Mouse (Mus musculus) spleen, adult 12 weeks (tissue): ENCODE results near the gene Kmt5a.
"Not testable (repeated sequence)": the region's sequence is repeated elsewhere in the genome, so short reads cannot be mapped to it uniquely, and the experiment has no call there.

Experiments used
- DNase-seq: peaks from one replicate; pipeline ENCODE4 v3.0.0; 2022; ENCODE audit warnings: low spot score

The Kmt5a gene

DNA sequence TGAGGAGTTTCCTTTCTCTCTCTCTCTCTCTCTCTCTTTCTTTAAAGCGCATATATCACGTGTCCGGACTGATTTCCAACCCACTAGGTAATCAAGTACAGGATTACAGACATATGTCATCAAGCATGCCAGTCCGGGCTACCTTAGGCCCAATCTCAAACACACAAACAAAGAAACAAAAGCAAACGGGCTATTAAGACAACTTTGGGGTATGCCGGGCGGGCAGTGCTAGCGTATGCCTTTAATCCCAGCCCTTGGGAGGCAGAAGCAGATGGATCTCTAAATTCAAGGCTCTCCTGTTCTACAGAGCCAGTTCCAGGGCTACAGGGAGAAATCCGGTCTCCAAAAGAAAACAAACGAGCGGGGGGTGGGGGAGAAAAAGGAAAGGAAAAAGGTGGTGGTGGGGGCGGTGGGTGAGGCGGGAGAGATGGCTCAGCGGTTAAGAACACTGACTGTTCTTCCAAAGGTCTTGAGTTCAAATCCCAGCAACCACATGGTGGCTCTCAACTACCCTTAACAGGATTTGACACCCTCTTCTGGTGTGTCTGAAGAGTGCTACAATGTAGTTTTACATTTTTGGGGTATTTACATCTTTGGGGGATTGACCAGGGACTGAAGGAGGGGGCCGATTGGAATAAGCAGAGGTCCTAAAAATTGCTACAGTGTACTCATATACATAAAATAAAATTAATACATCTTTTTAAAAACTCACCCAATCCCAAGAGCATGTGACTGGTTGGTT lies 44.1 kb downstream of the Kmt5a start:
- DNase-seq, result no peak

DNA sequence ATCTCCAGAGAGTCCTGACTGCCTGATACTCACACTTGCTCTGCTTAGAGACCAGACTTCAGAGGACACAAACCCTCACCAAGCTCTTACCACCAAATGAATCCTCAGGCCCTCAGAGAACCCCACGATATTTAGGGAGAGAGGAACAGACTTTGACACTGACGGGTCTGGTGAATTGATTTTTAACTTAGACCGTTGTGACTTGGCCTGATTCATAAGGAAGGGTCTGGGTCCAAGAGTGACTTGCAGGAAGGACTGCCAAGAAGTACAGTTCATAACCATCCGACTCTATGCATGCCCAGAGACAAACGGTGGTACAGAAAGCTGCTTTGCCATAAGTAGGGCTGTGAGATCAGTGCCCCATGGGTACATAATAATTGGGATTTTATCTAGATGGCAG lies 45.9 kb downstream of the Kmt5a start:
- no peak for DNase-seq

DNA sequence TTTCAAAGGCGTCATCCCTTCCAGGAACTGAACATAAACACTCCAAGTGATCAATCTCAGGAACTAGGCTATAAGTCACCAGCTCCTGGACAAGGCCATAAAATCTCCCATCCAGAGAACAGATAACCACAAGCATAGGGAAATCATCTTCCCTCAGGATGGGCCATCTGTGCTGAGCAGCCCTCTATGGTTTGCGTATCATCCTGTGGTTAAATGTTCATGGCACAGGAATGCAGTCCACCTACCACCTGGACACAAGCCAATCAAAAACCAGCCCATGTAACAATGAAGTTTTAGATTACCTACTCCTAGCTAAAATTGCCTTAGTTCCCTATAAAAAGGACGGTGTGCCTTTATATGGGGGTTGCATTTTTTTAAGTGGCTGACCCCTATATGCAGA lies 49.2 kb downstream of the Kmt5a start:
- no peak for DNase-seq

DNA sequence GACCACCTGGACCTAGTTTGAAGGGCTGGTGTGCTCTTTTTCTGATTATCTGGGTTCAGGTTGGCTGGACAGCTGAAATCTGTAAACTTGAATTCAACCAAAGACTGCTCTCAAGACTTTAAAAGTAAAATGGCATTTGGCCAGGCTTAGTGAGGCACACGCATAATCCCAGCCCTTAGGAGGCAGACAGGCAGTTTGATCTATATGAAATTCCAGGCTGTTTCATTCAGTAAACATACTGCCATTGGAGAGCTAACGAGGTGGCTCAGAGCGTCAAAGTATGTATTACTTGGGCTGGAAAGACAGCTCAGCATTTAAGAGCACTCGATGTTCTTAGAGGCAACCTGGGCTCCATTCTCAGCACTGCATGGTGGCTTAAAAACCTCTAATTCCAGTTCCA lies 52.0 kb downstream of the Kmt5a start:
- DNase-seq, result no peak

DNA sequence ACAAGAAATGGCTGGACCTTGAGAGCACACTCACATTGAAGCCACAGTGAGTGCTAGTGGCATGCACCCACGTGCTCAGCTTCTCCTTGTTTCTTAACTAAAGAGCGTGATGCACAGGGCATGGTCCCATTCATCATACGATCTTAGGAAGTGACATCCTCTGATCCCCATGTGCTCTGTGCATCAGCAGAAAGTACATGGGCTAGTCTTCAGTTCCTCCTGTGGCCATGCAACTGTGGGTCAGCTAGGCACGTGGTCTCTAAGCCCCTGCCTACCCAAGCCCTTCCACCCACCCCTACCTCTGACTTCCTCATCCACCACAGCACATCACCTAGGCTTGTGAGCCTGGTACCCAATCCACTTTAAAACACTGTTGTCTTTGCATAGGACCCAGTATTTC lies 52.9 kb downstream of the Kmt5a start:
- DNase-seq, result no peak

DNA sequence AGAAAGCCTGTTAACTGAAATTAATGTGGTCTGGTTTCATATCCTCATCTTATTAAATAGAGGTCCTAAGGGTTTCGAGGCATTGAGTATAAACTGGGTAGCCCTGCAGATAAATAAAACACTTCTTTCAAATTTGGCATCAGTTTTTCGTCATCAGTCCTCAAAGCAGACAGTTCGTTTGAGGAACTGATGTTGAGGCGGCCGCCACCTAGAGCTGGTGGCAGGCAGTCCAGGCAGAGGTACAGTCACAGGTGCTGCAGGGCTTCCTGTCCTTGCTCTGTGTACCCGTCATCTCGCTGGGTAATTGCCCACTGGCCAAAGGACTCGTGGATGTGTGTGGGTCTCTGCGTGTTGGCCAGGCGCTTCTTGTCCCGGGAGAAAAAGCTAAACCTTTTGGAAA lies 53.7 kb downstream of the Kmt5a start:
- no peak for DNase-seq

DNA sequence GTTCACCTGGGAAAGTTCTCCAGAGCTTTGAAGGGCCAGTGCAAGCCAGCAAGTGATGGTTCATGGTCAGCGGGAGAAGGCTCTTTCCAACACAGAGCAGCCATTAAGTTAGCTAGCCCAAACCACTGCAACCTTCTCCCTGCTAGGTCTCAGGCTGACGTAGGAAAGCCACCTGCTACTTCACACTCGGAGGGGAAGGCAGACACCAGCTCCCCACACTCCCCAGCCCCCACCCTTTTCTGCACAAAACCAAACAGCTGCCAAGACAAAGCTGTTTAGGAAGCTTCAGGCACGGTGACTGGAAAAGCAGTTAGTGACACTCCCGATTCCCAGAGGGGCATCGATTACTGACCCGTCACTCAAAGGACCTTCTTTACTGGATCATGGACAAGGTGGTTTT lies 55.8 kb downstream of the Kmt5a start:
- no peak for DNase-seq

DNA sequence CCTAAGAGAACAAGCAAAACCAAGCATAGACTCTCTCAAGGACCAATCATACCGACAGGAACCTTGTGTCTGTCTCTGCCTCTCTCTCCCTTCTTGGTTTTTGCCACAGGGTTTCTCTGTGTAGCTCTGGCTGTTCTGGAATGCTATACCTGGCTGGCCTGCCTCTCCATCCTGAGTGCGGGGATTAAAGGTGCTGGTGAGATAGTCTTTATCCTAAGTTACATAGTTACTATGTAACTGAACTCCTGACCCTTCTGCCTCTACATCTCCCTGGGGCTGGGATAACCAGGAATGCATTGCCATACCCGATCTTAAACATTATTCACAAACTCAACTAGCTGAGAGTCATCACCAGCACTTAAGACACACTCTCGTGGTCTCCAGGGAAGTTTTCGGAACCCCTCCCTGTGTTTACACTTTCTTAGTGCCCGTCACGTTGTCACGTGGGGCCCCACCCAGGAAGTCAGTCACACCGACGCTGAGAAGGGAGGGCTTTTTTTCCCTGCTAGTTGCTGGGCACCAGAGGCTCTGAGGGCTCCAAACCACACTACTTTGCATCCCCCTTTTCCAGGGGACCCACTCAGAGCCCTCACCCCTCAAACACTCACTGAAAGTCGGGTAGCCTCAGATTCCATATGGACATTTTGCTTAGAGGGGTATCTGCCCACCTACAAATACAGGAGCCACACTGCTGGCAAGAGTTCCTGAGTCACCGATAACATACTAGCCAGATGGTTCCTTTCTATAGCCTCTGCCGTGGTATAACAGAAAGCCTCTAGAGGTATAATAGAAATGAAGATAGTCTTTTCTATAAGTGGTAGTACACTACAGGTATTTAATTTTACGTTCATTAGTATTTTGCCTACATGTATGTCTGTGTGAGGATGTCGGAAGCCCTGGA lies 57.1 kb downstream of the Kmt5a start:
- DNase-seq, result peak; percentile 67

DNA sequence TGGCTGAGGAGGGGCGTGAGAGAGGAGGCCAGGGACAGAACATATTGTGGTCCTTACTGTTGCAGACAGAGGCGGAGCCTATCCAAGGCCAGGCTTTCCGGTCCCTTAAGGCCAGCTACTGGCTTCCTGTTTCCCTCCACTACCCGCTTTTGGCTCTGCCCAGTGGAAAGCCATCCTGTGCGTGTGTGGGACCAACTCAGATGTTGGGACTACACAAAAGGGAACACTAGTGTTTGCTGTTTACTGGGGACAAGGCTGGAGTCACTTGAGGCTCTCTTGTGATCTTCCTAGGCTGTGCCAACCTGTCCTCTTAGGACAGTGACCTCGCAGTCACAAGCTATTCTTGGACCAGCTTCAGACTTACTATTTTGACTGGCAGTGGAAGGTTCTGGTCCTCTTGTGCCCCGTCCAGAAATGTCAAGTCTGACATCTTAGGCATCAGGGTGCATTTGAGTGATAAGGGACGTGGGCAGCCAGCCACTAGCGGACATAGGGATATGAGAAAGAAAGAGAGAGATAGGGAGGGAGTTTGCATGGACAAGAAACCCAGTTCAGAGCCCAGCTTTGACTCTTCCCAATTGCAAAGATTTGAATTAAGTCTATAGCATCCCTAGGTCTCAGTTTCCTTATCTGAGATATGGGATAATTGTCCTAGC lies 58.6 kb downstream of the Kmt5a start:
- no peak for DNase-seq

DNA sequence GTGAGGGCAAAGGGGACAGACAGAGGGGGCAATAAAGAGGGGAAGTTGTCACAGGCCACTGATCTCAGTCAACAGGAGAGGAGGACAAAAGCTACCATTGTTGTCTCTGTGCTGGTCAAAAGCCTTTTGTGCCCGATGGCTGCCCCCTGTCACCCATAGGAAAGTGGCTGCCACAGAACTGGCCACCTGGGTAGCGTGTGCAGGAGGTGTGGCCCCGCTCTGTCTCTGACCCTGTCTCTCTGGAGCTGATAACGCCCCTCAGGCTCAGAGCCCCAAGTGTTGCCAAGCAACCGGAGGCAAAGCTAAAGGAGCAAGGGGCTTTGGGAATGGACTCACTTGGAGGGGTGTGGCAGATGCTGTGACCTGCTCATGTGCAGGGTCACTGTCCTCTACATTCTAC lies 59.3 kb downstream of the Kmt5a start:
- DNase-seq, result no peak

DNA sequence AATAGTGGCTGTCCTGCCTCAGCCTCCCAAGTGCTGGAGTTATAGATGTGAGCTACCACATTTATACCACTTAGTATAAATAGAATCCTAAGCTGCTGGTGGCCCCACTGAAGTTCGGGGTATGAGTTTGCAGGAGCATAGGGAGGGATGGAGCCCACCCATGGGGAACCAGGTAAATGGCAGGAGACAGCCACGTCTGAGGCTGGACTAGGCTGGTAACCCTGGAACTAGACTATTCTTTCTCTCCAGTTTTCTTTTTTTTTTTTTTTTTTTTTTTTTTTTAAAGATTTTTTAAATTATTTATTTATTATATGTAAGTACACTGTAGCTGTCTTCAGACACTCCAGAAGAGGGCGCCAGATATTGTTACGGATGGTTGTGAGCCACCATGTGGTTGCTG lies 60.3 kb downstream of the Kmt5a start:
- DNase-seq, result not testable (repeated sequence)

DNA sequence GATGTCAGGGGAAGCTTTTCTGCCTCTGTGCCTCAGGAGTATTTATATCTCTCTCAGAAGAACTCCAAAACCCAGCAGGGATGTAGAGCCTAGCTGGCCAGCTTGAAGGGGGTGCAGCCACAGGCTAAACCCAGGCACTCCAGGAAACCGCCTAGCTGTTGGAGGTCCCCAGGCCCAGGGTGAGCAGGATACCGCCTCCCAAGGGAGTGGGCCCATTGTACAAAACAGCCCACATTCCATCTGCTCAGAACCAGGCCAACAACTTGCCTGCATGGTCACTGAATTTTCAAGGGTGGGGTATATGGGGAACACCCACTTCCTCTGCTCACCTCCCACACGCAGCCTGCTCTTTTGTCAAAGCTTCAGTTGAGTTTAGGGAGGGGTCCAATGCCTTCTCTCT lies 60.8 kb downstream of the Kmt5a start:
- no peak for DNase-seq

DNA sequence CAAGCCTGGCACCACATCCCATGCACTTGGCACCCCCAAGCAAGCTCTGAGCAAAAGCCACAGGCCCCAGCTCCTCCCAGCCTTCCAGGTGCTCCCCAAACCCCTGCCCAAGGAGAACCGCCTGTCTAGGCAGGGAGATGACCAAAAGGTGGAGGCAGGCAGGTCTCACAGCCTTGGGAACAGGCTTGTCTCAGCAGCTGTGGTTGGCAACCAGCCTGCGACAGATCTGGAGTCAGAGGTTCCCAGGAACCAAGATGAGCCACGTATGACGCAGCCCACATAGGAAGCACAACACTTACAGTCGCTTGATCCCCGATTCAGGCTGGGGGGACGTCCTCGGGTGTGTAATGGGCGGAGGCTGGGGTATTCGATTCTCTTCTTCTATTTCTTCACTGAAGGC lies 61.8 kb downstream of the Kmt5a start:
- DNase-seq, result no peak

DNA sequence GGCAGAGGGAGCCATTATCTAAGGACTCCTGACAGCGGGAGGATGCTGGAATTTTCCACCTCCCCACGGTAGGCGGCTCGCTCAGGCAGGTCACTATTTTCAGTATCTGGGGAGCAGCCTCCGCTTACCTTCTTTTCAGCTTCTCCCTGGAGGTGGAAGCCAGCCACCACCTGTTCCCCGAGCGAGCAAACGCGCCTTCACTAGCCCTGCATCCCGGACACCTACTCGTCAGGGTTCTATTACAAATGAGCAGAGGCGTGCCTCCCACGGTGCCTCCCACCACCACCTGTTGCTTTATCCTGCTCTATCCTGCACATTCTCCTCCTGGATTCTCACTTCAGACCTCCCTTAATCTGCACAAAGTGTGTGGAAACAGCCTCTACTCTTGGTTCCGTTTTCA lies 64.0 kb downstream of the Kmt5a start:
- DNase-seq, result no peak

DNA sequence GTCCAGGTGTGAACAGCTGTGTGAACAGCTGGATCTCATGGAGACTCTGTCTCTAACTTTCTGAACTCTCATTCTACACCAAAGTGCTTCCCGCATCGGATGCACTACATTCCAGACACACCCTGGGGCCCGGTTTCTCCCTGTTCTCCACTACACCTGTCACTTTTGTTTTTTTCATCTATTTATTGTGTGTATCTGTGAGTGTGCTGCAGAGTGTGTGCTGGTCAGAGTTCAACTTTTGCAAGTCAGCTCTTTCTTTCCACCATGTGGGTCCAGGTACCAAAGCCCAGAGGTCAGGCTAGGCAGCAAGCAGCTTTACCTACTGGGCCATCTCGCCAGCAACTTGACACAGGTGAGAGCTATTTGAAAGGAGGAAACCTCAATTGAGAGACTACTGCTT lies 65.5 kb downstream of the Kmt5a start:
- no peak for DNase-seq

DNA sequence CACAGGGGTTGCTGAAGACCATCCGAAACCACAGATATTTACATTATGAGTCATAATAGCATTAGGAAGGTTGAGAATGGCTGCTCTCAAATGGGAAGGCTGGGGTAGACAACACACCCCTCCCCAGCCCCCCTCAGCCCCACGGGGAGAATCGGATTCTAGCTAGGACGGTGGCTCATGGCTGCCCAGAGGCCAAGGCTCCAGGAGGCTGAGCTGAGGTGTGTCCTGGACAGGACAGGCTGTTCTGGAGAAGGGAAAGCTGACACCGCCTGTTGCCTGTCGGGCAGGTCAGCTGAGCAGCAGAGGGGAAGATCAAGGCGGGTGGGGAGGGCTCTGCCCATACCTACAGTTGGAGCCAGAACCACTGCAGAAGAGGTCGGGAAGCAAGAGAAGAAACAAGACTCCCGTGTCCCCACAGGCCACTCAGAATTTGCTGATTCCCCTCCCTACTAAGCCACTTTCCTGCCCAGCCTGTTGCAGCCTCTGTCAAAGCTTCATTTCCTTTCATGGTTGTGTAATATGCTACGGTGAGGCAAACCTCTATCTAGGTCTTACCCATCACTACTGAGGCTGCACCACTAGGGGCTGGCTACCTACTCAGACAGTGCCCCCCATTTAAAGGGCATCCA lies 67.1 kb downstream of the Kmt5a start:
- DNase-seq, result no peak

DNA sequence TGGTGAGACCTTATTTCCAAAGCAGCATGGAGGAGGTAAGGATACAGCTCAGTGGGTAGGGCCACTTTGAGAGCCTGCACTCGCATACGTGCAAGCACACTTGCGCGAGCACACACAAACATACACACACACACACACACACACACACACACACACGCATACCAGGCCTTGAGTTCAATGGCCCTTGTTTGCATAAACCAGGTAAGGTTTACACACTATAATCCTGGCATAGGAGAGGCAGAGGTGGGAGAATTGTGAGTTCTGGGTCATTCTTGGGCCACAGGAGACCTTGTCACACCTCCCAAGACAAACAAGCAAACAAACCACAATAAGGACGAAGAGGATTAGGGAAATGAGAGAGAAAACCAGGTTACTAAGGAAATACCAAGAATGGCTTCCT lies 69.5 kb downstream of the Kmt5a start:
- DNase-seq, result no peak

DNA sequence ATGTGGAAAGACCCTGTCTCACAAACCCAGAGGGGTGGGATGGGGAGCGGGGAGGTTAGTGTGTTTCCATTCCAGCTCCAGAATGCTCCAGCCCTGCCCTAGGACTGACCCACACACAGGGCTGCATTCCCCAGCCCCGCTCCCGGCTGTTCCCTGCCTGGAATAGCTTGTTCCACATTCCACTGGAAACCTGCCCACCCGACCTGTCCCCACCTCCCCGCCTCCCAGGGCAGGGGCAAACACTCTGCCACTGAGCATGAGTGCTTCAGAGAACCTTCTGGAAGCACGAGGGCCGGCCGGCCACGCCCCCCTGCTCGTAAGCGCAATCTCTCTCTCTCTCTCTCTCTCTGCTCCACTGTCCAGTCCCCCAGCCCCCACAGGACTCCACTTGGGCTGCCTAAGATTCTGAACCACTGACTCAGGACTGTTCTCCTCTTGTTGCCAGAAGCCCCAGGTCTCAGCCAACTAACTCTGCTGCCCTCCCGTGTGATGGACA lies 70.1 kb downstream of the Kmt5a start:
- DNase-seq, result no peak

DNA sequence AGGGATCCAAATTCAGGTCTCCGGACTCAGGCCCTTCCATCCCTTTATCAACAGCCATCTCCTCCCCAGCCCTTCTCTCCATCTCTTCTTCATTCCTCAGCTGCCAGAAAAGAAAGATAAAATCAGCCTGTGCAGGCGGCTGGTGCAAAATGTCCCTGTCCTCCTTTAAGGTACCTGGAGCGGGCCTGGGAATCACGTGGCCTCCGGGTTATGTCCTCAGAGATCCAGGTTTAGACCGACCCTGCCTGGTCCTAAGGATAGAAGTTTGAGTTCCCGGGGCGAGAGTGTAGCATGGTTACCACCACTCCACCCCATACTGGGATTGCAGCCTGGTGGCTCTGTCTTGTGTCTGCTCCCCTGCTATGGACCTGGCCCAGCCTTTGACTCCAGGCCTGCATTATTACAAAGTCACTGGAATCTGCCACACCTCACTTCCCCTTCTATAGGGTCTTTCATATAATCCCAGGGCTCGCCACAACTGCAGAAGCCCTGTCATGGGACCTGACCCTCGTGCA lies 70.9 kb downstream of the Kmt5a start:
- DNase-seq, result no peak
